Mouse (Mus musculus): ENCODE results near the gene Dmrta2.

DNA sequence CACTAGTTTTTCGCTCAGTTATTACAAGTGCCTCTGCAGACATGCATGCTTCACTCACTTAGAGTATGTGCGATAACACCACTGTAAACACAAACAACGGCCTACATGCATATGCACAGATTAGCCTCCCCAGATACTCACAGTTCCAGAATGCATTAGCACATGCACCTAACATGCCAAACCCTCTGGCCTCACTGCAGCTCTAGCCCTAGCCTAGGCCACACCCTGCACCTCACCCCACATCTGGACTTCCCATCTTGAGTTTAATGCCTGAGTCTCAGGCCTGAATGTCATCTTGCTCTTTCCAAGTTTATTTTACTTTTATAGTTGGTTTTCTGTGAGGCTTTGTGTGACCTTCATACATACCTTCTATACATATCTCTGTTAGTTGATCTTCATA is 28.5 kb upstream of the Dmrta2 start:
- no peak for TF ChIP-seq CTCF (IDR thresholded peaks at IDR 0.05)
- TF ChIP-seq POLR2A (IDR thresholded peaks at IDR 0.05; ENCODE audit: insufficient read depth, low read depth, low read length), result no peak

Measured in heart, adult 2 months (tissue).